Mouse (Mus musculus) neural tube, postnatal 0 days (tissue): Measurements from ENCODE around the gene Pot1b. TPM values are rescaled to one million over a fixed set of nuclear protein-coding genes. Genes with fewer than 3 reads are reported as not detected.

ENCODE experiments used
- polyA plus RNA-seq: library from polyadenylated mRNA; unstranded; fragments of >200 nt; fragmentation: Nextera tagmentation; extraction: Ambion mirVana; gene quantifications from 2 replicates; pipeline ENCODE4 v1.2.1, GENCODE M21; 2015

The Pot1b gene
- polyA plus RNA-seq: 3.0 and 3.6 TPM in 2 replicates

GRCm38 (mm10) chr17:55711984-55712811 is at the start of gene Pot1b:
Gene Pot1b (minus strand): TSS chr17:55712628.

GRCm38 (mm10) chr17:55749786-55750185 is 37.4 kb upstream of the Pot1b start, which contains the start of gene Adgre4:
Gene Adgre4 (plus strand): TSS chr17:55749984.

GRCm38 (mm10) chr17:55625092-55625491 is 87.3 kb downstream of the Pot1b start, which contains the start of gene Vmn2r118:
Gene Vmn2r118 (minus strand): TSS chr17:55625192.

Other genes with a start within 250 kb of the Pot1b start
- not detected in 2 replicates for gene Vmn2r118, start 87.4 kb downstream of the Pot1b start, polyA plus RNA-seq
- gene Adgre4, start 37.4 kb upstream of the Pot1b start, polyA plus RNA-seq: 0.08 and 0.09 TPM in 2 replicates
- 8.3 and 8.4 TPM in 2 replicates for gene Zfp119a, start 166.3 kb upstream of the Pot1b start, polyA plus RNA-seq
- gene Zfp959, start 179.5 kb upstream of the Pot1b start, polyA plus RNA-seq: 11.0 and 13.5 TPM in 2 replicates
- gene Zfp119b, start 236.9 kb upstream of the Pot1b start, polyA plus RNA-seq: 7.6 and 7.7 TPM in 2 replicates
- 8.1 and 8.7 TPM in 2 replicates for gene Ebi3, start 240.0 kb upstream of the Pot1b start, polyA plus RNA-seq
- 16.2 and 16.8 TPM in 2 replicates for gene Yju2, start 246.5 kb upstream of the Pot1b start, polyA plus RNA-seq